Mouse (Mus musculus) liver, adult 2 months (tissue): ENCODE data around the gene H2-Aa. TPM values are rescaled to one million over a fixed set of nuclear protein-coding genes. Genes with fewer than 3 reads are reported as not detected.

Experiments
- DNase-seq: peaks from one replicate; pipeline ENCODE4 v3.0.0-alpha.2; 2011; ENCODE audit warnings: low read depth, low spot score; ENCODE audit errors: extremely low read depth
- H3K27ac ChIP-seq: fragments of 200-500 bp; replicated peaks from 2 replicates; pipeline ENCODE4 v1.5.1; 2012; ENCODE audit warnings: low read depth, mild to moderate bottlenecking, control low read depth, inconsistent platforms, low read length; ENCODE audit not compliant: insufficient read depth
- H3K27me3 ChIP-seq: fragments of 200-500 bp; 2 replicates; pipeline ENCODE4 v1.6.1; 2012; ENCODE audit warnings: mild to moderate bottlenecking, moderate library complexity, low read length, inconsistent platforms; ENCODE audit not compliant: control insufficient read depth, insufficient read depth
- H3K36me3 ChIP-seq: fragments of 200-500 bp; 2 replicates; pipeline ENCODE4 v1.6.1; 2012; ENCODE audit warnings: low read length, inconsistent platforms; ENCODE audit not compliant: control insufficient read depth, insufficient read depth
- H3K4me1 ChIP-seq: fragments of 200-500 bp; 2 replicates; pipeline ENCODE4 v1.6.1; 2011; ENCODE audit warnings: low read length; ENCODE audit not compliant: control insufficient read depth, insufficient read depth
- H3K4me3 ChIP-seq: fragments of 200-500 bp; 2 replicates; pipeline ENCODE4 v1.5.1; 2011; ENCODE audit warnings: low read depth, mild to moderate bottlenecking, control low read depth, low read length, moderate library complexity; ENCODE audit not compliant: insufficient read depth
- H3K79me2 ChIP-seq: fragments of 200-500 bp; 2 replicates; pipeline ENCODE4 v1.6.1; 2012; ENCODE audit warnings: inconsistent platforms, mild to moderate bottlenecking, low read length, moderate library complexity; ENCODE audit not compliant: control insufficient read depth, insufficient read depth
- H3K9ac ChIP-seq: fragments of 200-500 bp; 2 replicates; pipeline ENCODE4 v1.6.1; 2012; ENCODE audit warnings: low read depth, mild to moderate bottlenecking, control low read depth, inconsistent platforms, low read length
- CTCF ChIP-seq: fragments of 200-500 bp; IDR thresholded peaks from 2 replicates; pipeline ENCODE4 v1.5.1; 2011; ENCODE audit warnings: low read depth, low read length, control low read depth
- POLR2A ChIP-seq: fragments of 200-500 bp; IDR thresholded peaks from 2 replicates; pipeline ENCODE4 v1.6.1; 2011; ENCODE audit warnings: low read length, control low read depth; ENCODE audit not compliant: insufficient read depth; ENCODE audit errors: extremely low read depth
- WGBS: fragments of 180-500 bp; shearing (Covaris S2); methylation state at CpG from one replicate; pipeline ENCODE4 v1.1.7; 2018; 5-methylcytosine and 5-hydroxymethylcytosine counted together
- polyA plus RNA-seq: library from polyadenylated mRNA; depleted of rRNA; stranded (reverse); fragments of >200 nt; gene quantifications from 2 replicates; pipeline ENCODE4 v1.2.3, GENCODE M21; 2012
- total RNA-seq: library from RNA; depleted of rRNA; stranded (reverse); fragments of >200 nt; gene quantifications from 2 replicates; pipeline ENCODE4 v1.2.3, GENCODE M21; 2014

H2-Aa gene
- total and polyA plus RNA-seq, 2 experiments: 32.8 to 78.0 TPM

GRCm38 (mm10) chr17:34268262-34268661 lies 19.4 kb downstream of the H2-Aa start:
- no peaks in the 10 kb centered on the region for H3K36me3 ChIP-seq
- TF ChIP-seq POLR2A: no peak
- no peak for TF ChIP-seq CTCF
- peaks cover 4% of the 10 kb centered on the region for H3K4me1 ChIP-seq
- DNase-seq: no peak
- no peaks in the 10 kb centered on the region for H3K79me2 ChIP-seq
- H3K27me3 ChIP-seq: peaks cover 10% of the 10 kb centered on the region; the same call in 1 of the 2 replicates
- WGBS: 66% methylated on average over 2 of the region's 2 CpGs
- H3K4me3 ChIP-seq: no peak overlapping the region
- no peak overlapping the region for H3K9ac ChIP-seq
- no peak overlapping the region for H3K27ac ChIP-seq

GRCm38 (mm10) chr17:34264452-34265351 lies 22.9 kb downstream of the H2-Aa start:
- no peaks in the 10 kb centered on the region for H3K36me3 ChIP-seq
- no peak overlapping the region for H3K27ac ChIP-seq
- WGBS: 4% methylated on average over 93 of the region's 93 CpGs
- H3K79me2 ChIP-seq: no peaks in the 10 kb centered on the region
- peaks cover 5% of the 10 kb centered on the region for H3K4me1 ChIP-seq
- TF ChIP-seq POLR2A (no peak), CTCF (no peak)
- peak; percentile 37 for DNase-seq
- peaks cover 10% of the 10 kb centered on the region; the same call in 1 of the 2 replicates for H3K27me3 ChIP-seq
- peak overlapping the region; percentile 77 for H3K4me3 ChIP-seq
- H3K9ac ChIP-seq: peak overlapping the region; percentile 60

GRCm38 (mm10) chr17:34263811-34264371 lies 23.7 kb downstream of the H2-Aa start:
- no peak for TF ChIP-seq POLR2A
- TF ChIP-seq CTCF: peak; percentile 14; the same call in 1 of the 2 replicates
- Histone ChIP-seq H3K79me2 (no peaks in the 10 kb centered on the region), H3K27me3 (peaks cover 10% of the 10 kb centered on the region; the same call in 1 of the 2 replicates), H3K4me3 (0 out of 2 replicates have a peak overlapping the region, but pooled peaks have one; percentile 11), H3K9ac (no peak overlapping the region; the same call in 1 of the 2 replicates), H3K4me1 (peaks cover 5% of the 10 kb centered on the region), H3K36me3 (no peaks in the 10 kb centered on the region), H3K27ac (no peak overlapping the region)
- WGBS: 15% methylated on average over 14 of the region's 14 CpGs
- DNase-seq: no peak

- peak; percentile 58 for DNase-seq
- WGBS: 1% methylated on average over 8 of the region's 8 CpGs
- H3K9ac ChIP-seq: peak overlapping the region; percentile 46; the same call in 1 of the 2 replicates
- peak overlapping the region; percentile 63 for H3K4me3 ChIP-seq
- H3K4me1 ChIP-seq: peaks cover 5% of the 10 kb centered on the region
- no peaks in the 10 kb centered on the region for H3K36me3 ChIP-seq
- H3K27me3 ChIP-seq: peaks cover 12% of the 10 kb centered on the region; the same call in 1 of the 2 replicates
- no peak overlapping the region for H3K27ac ChIP-seq
- H3K79me2 ChIP-seq: no peaks in the 10 kb centered on the region
- no peak for TF ChIP-seq POLR2A
These were observed 24.6 kb downstream of the H2-Aa start for GRCm38 (mm10) chr17:34263068-34263467.

GRCm38 (mm10) chr17:34261502-34261901 lies 26.1 kb downstream of the H2-Aa start:
- peak; percentile 43 for DNase-seq
- Histone ChIP-seq H3K4me1 (peaks cover 5% of the 10 kb centered on the region), H3K79me2 (no peaks in the 10 kb centered on the region), H3K9ac (no peak overlapping the region), H3K36me3 (no peaks in the 10 kb centered on the region), H3K27ac (no peak overlapping the region), H3K4me3 (no peak overlapping the region), H3K27me3 (peaks cover 12% of the 10 kb centered on the region; the same call in 1 of the 2 replicates)
- TF ChIP-seq CTCF: no peak
- no peak for TF ChIP-seq POLR2A
- 30% methylated on average over 4 of the region's 4 CpGs for WGBS
